Mouse (Mus musculus) skeletal muscle tissue, adult 2 months (tissue): ENCODE data around the gene Lcn2.

Source experiments
- DNase-seq: peaks from one replicate; pipeline ENCODE4 v3.0.0-alpha.2; 2012; ENCODE audit warnings: low read depth, low spot score

Lcn2 gene

DNA sequence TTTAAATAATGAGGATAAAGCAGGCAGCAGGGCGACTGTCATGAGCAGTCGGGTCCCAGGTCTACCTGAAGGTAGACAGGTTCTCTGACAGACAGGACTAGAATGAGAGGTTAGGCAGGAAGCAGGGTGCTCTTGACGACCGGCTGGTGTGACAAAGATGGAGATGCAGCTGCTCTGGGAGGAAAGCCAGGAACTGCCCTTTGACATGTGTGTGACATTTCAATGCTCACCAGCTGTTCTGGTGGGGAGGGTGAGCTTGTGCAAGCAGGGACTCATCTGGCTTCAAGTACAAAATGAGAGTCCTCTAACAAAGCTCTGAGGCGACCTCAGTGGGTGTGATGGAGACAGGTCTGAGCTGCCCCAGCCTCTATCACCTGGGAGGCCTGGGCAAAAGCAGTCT, 25.9 kb upstream of the Lcn2 start:
- no peak for DNase-seq

DNA sequence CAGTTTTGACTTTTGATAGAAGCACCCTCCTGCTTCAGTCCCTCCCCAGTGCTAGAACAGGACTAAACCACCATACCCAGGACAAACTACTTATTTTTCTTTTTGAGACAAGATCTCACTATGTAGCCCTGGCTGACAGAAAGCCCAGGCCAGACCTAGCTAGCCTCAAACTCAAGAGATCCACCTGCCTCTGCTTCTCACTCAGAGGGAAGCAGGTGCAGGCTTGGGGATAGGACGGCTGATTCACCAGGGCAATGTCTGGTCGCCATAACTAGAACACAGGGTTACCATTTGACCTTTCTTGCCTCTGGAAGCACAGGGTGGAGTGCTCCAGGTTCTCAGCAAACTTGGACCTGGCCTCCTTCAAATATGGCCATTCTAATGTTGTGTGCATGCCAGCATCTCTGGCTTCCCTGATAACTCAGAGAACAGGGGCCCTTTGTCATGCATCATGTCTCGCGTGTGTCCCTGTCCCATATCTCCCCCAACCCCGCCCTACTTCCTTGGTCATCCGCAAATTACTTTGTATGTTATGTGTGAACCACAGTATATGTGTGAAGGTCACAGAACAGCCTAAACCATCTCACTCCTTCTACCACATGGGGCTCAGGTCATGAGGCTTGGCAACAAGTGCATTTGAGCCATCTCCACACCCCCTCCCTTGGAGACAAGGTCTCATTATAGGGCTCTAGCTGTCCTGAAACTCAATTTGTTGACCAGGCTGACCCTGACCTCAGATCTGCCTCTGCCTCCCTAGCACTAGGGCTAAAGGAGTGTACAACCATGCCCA, 24.9 kb upstream of the Lcn2 start:
- DNase-seq: no peak

DNA sequence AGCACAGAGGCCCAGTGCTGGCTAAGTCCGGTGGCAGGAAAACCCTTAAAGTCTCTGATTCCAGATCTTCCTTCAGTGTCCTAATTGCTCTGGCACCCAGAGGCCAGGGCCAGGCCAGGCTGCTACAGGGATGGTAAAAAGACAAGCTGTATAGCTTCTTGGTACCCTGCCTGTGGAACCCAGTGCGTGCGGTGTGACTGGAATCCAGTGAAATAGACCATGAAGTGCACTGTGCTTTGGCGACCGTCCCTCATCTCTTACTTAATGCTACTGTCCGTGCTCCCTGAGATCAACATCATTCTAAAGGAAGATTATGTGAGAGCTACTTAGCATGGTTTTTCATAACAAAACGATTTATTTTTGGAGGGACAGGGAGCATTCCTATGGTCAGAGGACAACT, 23.4 kb upstream of the Lcn2 start:
- DNase-seq: no peak

DNA sequence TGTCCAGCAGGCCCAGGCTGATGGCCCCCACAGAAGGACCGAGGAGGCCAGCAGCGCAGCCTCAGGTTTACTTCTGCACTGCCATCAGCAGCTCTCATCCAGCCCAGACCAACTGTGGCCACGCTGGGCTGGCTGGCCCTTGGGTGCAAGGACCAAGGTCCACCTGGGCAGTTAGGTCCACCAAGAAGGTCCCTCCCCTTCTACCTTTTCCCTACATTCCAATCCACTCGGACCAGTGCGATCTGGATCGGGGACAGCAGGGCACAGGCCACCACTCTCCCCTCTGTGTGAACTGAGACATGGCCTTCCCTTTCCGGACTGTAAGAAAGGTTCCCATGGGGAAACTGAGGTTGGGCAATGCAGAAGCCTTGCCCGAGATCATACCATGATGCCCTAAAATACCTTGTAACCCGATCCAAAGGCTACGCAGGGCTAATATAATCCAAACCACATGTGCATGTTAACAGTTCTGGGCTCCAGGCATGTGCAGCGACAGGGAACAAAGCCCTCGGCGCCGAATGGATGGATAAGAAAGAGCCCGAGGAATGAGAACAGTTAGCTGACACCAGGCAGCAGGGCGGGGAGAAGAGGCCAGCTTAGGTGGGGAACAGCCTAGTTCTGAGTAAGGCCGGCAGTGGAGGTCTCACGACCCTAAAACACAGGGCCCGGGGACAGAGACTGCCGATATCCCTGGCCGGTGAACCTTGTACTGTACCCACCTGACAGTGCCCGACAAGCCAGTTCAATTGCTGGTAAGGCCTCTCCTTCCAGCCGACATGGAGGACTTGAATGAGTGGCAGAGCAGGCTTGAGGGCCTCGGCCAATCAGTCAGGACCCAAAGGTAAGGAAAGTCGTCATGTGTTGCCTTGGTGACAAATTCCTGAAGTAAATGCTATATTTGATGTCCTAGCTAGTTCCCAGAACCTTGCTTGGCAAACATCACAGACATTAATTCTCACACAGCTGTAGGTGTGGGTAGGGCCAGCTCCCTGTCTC, 20.7 kb upstream of the Lcn2 start:
- DNase-seq: no peak

DNA sequence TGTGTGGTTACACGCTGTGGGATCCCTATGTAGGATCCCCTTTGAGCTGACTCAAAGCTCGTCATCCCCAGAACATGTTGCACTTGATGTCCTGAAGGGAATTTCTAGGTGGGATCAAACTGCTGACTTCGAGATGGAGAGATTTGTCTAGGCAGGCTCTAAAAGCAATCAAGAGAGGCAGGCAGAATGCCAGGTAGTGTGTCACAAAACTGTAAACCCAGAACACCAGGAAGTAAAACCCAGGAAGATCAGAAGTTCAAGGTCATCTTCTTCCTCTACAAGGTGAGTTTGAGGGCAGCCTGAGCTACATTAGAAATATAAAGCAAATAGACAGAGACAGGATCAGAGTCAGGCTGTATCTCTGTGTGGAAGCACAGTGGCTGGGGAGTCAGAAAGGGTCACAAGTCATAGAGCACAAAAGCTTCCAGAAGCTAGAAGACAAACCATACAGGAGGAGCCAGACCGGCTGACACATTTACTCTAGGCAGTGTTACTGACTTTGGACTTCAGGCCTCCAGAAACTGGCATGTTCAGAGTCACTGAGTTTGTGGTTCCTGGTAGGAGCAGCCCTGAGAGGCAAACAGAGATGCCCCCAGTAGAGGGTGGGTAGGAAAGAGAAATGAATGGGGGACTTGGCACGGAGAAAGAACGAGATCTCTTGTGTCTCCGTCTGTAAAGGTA, 19.2 kb upstream of the Lcn2 start:
- no peak for DNase-seq

DNA sequence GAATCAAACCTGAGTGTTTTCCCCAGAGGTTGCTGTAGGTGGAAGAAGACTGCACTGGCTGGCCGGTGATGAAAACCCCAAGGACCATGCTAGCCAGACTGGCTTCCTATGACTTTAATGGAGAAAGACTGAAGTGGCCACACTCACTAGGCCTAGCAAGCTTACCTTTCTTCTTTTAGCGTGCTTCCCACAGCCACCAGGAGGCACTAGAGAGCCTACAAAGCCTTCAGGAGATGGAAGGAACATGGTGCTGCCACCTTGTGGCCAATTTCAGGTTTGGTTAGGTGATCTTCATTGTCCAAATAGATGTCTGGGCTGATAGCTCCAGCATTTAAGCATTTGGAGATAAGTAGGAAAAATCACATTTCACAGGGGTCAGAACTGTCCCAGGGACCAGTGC, 16.6 kb upstream of the Lcn2 start:
- peak; percentile 93 for DNase-seq

DNA sequence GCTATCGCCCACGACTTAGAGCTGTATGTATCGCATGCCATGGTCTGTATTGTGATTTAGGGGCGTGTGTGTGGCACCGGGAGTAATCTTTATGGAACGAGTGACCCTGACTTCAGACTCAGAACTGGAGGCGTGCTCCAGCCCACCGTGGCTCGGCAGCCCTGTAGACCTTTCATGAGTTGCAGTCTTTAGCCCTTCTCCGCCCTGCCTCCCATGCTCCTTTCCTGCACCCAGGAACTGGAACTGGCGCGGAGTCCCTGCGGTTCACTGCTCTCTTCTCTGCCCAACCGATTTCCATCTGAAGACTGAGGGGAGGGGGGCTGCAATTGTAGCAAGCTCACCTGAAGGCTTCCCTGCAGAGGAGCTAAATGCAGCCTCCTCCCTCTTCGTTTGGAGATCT, 8.6 kb upstream of the Lcn2 start:
- no peak for DNase-seq

DNA sequence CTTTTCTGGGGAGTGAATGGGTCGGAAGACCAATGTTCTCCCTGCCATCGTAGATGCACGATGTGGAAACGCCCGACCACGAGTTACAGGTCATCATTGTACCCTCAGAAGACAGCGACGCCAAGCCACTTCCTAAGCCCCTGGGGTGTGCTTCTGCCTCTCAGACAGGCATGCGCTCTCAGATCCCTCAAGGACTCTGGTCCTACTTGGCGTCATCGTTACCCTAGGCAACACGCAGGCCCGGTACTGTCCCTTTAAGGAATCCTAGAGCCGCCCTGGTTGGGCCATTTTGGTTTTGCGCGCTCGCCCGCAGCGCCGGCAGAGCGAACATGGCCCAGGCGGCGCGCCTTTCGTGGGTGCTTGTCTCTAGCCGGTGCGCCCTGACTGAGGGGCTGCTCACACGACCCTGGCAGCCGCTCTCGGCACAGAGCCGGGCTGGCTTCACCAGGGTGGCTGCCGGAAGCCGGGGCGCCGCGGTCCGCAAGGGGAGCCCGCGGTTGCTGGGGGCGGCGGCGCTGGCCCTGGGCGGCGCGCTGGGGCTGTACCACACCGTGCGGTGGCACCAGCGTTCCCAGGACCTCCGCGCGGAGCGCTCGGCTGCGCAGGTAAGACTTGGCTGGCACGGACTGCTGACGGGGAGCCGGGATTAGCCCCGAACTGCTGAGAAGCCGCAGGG, 8.0 kb upstream of the Lcn2 start:
- DNase-seq: peak; percentile 88

DNA sequence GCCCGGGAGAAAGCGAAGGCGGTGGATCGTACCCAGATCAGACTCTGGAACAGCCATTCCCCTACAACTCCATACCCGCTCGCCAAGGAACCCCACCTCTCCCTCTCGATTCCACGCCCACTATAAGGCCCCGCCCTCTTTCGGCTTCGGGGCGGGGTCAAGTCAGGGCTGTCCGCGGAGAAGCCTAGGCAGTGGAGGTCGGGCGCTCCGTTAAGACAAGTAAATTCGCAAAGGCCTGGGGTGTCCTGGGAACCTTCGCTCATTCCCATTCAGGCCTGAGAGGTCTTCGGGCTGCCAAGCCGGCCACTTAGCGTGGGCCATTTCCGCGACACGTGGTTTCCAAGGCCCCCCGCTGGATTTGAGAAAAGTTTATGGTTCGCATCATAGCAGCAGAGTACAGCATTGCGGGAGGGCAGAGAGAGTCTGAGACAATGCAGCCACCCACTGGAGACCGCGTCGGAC, 7.5 kb upstream of the Lcn2 start, which contains the start of gene Ptges2:
Gene Ptges2 (plus strand): TSS at position 413 of the 462 bp plus-strand sequence.
- DNase-seq: peak; percentile 77

DNA sequence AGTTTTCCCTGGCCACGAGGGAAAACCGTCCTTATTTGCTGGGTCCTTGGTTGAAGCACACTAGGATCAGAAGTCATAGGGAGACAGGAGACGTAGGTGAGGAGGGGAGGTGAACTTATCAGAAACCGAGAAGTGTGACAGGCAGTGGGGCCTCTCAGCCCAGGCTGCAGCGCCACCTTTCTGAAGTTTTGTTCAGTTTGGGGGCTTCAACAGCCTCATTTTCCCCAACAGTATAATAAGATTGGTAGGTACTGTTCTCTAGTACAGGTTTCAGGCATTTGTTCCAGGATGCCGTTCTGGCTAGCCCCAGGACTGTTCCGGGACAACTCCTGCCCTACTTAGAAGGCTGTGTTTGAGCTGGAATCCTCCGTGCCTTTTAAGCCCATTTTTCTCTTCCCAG, 6.9 kb upstream of the Lcn2 start:
- no peak for DNase-seq

DNA sequence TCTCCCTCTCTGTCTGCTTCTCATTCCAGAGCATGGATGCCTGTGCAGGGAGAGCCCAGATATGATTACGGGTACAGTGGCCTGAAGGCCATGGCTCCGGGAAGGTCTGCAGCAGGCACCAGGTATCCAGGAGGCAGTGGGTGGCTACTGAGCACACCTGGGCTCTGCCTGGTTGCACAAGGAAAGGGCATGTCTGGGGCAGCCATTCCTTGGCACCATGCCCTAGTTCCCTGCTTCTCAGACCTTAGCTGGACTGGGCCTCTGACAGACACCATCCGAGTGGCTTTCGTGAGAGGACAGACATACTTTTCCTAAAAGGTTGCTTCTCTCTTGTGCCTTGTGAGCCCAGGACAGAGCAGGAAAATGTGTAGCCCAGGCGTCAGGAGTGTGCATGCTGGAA, 4.0 kb upstream of the Lcn2 start:
- no peak for DNase-seq

DNA sequence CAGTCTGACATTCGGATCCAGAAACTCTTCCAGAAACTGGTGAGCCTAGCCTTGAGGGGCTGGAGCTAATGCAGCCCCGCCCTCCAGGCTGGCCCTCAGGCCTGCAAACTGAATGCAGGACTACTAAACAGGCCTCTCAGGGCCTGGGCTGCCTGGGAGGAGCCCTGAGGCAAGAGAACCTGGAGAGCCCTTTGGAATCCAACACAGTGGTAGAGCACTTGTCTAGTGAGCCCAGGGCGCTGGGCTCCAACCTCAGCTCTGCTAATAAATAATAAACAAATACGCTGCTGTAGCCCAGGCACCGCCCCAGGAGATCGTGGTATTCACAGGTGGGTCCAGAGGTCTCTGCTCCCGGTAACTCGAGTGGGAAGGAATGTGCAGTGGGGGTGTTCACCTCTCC, 2.8 kb upstream of the Lcn2 start:
- DNase-seq: no peak

DNA sequence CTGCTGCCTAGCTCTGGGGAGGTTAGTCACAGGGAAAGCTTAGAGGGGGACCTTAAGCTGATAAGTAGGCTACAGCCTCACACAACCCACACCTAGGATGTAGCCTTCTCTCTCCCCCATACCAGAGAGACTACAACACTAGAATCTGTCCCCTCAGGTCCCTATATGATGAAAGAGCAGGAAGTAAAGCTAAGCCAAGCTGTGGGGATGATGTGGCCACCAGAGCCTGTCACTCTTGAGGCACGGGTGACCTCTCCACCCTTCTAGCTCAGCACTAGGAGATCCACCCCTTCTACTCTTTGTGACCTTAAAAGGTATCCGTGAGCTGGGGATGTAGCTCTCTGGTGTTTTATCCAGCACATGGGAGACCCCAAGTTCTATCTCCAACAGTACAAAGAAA, 1.1 kb upstream of the Lcn2 start:
- DNase-seq: no peak

DNA sequence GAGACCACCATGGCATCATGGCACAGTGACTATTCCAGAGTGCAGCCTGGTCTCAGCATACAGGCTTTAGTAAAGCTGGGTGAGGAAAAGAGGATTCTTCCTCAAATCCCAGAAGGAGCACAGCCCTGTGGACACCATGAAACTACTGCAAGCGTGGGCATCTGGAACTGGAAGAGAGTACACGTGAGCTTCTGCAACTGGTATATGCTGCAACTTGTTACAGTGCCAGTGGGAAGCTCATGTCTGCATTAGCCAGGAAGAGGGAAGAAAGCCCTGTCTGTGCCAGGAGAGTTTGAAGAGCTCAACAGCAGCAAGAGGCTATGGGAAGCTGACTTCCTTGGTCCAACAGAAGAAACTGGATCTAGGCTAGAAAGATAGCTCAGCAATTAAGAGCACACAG, 5.4 kb downstream of the Lcn2 start:
- no peak for DNase-seq

DNA sequence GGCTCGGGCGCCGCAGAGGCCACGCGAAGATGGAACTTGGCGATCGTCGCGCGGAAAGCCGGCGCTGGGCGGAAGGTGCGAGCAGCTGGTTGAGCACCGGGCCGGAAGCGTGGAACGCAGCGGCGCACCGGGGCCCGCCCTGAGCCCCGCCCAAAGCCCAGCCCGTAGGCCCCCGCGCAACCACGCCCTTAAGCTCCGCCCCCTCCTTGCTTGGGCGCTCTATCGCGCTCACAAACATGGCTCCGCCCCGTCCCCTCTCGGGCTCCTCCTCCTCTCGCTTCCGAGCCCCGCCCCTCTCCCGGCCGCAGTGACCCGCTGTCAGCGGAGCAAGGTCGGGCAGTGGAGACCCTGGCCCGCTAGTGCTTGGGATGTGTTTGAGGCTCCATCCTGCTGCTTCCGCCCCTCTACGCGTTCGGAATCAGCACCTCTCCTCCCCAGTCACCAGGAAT, 6.3 kb downstream of the Lcn2 start, which contains the start of gene 1110008P14Rik:
Gene 1110008P14Rik (minus strand): TSS at position 164 of the 449 bp plus-strand sequence.
- peak; percentile 91 for DNase-seq

DNA sequence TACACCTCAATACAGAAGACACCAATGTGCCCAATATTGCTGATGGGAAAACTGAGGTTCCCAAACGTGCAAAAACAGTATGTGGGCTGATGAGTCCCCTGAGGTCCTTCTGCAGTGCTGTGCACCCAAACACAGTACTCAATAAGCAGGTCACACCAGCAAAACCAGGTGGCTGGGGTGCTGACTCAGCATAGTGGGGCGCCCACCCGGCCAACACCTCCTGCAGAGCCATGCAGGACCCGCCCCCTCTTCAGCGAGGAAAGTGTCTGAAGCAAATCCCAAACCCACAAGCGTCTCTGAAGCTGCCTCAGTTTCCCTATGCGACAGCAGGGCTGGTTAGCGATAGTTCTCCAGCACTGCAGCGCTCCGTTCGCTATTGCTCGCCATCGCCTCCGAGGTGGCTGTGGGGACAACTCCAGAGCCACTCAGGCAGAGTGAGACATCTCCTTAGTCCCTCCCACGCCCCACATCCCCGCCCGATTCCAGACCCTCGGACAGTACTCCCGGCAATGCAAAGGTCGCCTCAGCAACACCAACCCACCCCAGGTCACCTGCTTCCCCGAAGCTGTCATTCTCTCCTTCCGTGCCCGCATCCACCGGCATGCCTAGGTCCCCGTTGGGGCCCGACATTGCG, 6.8 kb downstream of the Lcn2 start:
- DNase-seq: no peak

DNA sequence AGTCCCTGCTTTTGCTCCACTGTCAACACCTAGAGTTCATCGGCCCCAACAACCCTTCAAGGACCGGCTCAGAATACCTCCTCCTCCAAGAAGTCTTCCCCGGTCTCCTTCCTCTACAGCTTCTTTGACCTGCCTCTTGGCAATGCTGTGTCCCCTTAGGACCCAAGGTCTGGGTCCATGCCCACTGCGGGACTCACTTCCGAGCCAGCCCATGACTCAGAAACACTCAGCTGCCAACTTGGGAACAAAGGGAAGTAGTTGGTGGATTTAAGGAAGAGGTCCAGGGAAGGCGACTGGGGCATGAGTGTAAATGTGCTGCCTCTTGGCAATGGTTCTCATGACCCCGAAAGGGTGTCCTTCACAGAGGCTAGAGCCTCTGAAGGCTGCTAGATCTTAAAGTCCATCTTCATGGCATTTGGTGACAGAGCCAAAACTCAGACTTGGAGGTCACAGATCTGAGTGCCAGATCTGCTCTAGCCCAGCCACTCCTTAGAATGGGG, 8.0 kb downstream of the Lcn2 start:
- DNase-seq: no peak

DNA sequence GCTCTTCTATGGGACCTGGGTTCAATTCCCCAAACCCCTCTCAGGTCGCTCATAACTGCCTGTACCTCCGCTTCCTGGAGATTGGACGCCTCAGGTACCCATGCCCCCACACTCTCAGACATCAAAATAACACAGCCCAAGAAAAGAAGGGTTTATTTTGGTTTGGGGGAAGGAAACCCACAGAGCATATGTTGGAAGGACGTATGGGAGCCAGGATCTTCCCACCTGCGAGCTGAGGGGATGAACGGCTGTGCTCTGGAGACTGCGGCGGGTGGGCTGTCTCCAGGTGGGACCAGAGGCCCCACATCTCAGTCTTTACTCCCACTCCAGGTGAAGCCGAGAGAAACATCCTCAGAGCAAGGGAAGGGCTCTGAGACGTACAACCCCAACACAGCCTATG, 11.1 kb downstream of the Lcn2 start:
- no peak for DNase-seq

DNA sequence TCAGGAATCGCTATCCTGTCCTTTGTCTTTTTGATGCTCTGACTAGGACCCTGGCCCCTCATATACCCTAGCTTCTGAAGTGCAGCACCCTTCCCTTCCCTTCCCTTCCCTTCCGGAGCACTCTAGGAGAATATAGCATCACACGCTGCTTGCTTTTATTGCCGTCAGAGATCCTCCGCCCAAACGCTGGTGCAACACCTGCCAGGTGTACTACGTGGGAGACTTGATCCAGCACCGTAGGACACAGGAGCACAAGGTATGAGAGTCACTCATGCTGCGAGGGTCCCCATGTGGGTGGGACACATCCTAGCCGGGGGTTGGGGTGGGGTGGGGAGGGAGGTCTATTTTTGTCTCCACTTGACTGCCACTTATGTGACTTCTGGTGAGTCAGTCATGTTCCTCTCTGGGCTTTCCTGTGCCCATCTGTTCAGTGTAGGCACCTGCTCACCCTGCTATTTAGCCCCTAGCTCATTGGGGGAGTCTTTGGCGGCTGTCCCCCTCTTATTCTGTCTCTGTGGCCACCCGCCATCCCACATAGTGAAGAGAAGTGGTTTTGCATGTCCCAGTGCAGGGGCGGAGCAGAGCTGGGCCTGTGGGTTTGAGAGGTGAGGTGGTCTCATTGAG, 12.6 kb downstream of the Lcn2 start:
- DNase-seq: no peak

DNA sequence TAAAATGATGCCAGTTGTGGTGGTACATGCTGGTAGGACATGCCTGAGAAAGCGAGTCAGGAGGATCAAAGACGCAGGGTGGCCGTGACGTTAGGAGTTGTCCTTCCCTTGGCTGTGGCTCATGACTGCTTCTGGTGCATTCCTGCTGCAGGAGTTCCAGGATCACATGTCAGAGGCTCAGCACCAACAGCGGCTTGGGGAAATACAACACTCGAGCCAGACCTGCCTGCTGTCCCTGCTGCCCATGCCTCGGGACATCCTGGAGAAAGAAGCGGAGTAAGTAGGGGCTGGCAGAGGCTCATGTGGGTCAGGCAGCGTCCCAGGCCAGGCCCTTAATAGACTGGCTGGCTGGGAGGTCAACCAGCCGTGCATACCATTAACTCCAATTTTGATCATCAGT, 13.9 kb downstream of the Lcn2 start:
- DNase-seq: peak; percentile 87
